Mouse (Mus musculus) midbrain, postnatal 0 days (tissue): Measurements from ENCODE around the gene Hist1h2bk. TPM values are rescaled to one million over a fixed set of nuclear protein-coding genes. Genes with fewer than 3 reads are reported as not detected.
A peak's percentile ranks its signal among the peaks of the same experiment; 100 is the strongest.

Experiments used
- ATAC-seq: fragments of 200-750 bp; cut with Nextera tagmentation; 2 replicates; pipeline ENCODE4 v1.8.0; 2017; ENCODE audit warnings: moderate number of reproducible peaks, mild to moderate bottlenecking, moderate TSS enrichment, moderate library complexity; ENCODE audit not compliant: low FRiP score
- DNase-seq: peaks from one replicate; pipeline ENCODE4 v3.0.0-alpha.2; 2015; ENCODE audit warnings: low spot score
- H3K27ac ChIP-seq: fragments of 300-500 bp; sonication (generic); 2 replicates; pipeline ENCODE4 v1.5.1; 2014; ENCODE audit warnings: low read depth, mild to moderate bottlenecking, low read length, mixed read lengths
- H3K27me3 ChIP-seq: fragments of 300-500 bp; sonication (generic); 2 replicates; pipeline ENCODE4 v1.6.1; 2014; ENCODE audit warnings: low read length, control low read depth, mixed read lengths; ENCODE audit not compliant: insufficient read depth
- H3K36me3 ChIP-seq: fragments of 300-500 bp; sonication (generic); 2 replicates; pipeline ENCODE4 v1.6.1; 2014; ENCODE audit warnings: low read length, control low read depth, mixed read lengths; ENCODE audit not compliant: insufficient read depth
- H3K4me1 ChIP-seq: fragments of 300-500 bp; sonication (generic); 2 replicates; pipeline ENCODE4 v1.6.1; 2014; ENCODE audit warnings: mild to moderate bottlenecking, control low read depth, antibody characterized with exemption, low read length, mixed read lengths; ENCODE audit not compliant: insufficient read depth
- H3K4me2 ChIP-seq: fragments of 300-500 bp; sonication (generic); 2 replicates; pipeline ENCODE4 v1.6.1; 2014; ENCODE audit warnings: low read depth, mild to moderate bottlenecking, low read length, mixed read lengths; ENCODE audit not compliant: poor library complexity, severe bottlenecking
- H3K4me3 ChIP-seq: fragments of 300-500 bp; sonication (generic); 2 replicates; pipeline ENCODE4 v1.5.1; 2014; ENCODE audit warnings: low read depth, mild to moderate bottlenecking, low read length, moderate library complexity
- H3K9ac ChIP-seq: fragments of 300-500 bp; sonication (generic); replicated peaks from 2 replicates; pipeline ENCODE4 v1.6.1; 2014; ENCODE audit warnings: mild to moderate bottlenecking, low read length, moderate library complexity, mixed read lengths; ENCODE audit not compliant: poor library complexity, severe bottlenecking
- H3K9me3 ChIP-seq: fragments of 300-500 bp; sonication (generic); 2 replicates; pipeline ENCODE4 v1.6.1; 2016; ENCODE audit warnings: low read length, control low read depth
- CTCF ChIP-seq: IDR thresholded peaks from 2 replicates; pipeline ENCODE4 v1.5.1; 2016; ENCODE audit warnings: antibody characterized with exemption, mild to moderate bottlenecking
- WGBS: fragments of 180-500 bp; shearing (Covaris S2); extraction: QIAGEN DNeasy Blood & Tissue Kit; methylation state at CpG from one replicate; pipeline ENCODE4 v1.1.7; 2014; 5-methylcytosine and 5-hydroxymethylcytosine counted together
- polyA plus RNA-seq: library from polyadenylated mRNA; unstranded; fragments of >200 nt; fragmentation: Nextera tagmentation; extraction: Ambion mirVana; gene quantifications from 2 replicates; pipeline ENCODE4 v1.2.1, GENCODE M21; 2015
- total RNA-seq: library from RNA; depleted of rRNA; stranded (reverse); fragments of >200 nt; gene quantifications from 2 replicates; pipeline ENCODE4 v1.2.3, GENCODE M21; 2014

The Hist1h2bk gene
- total and polyA plus RNA-seq, 2 experiments from 2014 or later = 321 TPM; not detected in 1

- peak overlapping the region; percentile 29 for H3K4me3 ChIP-seq
- no peaks in the 10 kb centered on the region for H3K36me3 ChIP-seq
- 2% methylated on average over 44 of the region's 44 CpGs for WGBS
- H3K4me2 ChIP-seq = peak overlapping the region; percentile 45
- H3K27ac ChIP-seq = no peak overlapping the region
- ATAC-seq = no peak
- DNase-seq = no peak
- TF ChIP-seq CTCF = no peak
- no peaks in the 10 kb centered on the region for H3K9me3 ChIP-seq
- peaks cover 34% of the 10 kb centered on the region for H3K27me3 ChIP-seq
- H3K9ac ChIP-seq = no peak overlapping the region
- H3K4me1 ChIP-seq = no peaks in the 10 kb centered on the region
Observed at GRCm38 (mm10) chr13:22019934-22020835, 15.5 kb upstream of the Hist1h2bk start.

- Histone ChIP-seq H3K9me3 (no peaks in the 10 kb centered on the region), H3K27me3 (peaks cover 29% of the 10 kb centered on the region), H3K4me2 (peak overlapping the region; percentile 48), H3K9ac (no peak overlapping the region), H3K27ac (no peak overlapping the region), H3K4me1 (no peaks in the 10 kb centered on the region), H3K36me3 (no peaks in the 10 kb centered on the region), H3K4me3 (peak overlapping the region; percentile 32)
- ATAC-seq (no peak; the same call in 1 of the 2 replicates), DNase-seq (peak; percentile 60)
- TF ChIP-seq CTCF = no peak
- WGBS = under 1% methylated on average over 8 of the region's 8 CpGs
Observed at GRCm38 (mm10) chr13:22020901-22021339, 14.8 kb upstream of the Hist1h2bk start.

- H3K36me3 ChIP-seq = no peaks in the 10 kb centered on the region
- no peak for TF ChIP-seq CTCF
- peak overlapping the region; percentile 48 for H3K4me2 ChIP-seq
- no peak for ATAC-seq
- no peak overlapping the region for H3K27ac ChIP-seq
- no peaks in the 10 kb centered on the region for H3K9me3 ChIP-seq
- no peaks in the 10 kb centered on the region for H3K4me1 ChIP-seq
- under 1% methylated on average over 11 of the region's 11 CpGs for WGBS
- no peak for DNase-seq
- H3K27me3 ChIP-seq = peaks cover 23% of the 10 kb centered on the region
- peak overlapping the region; percentile 32 for H3K4me3 ChIP-seq
- no peak overlapping the region for H3K9ac ChIP-seq
Observed at GRCm38 (mm10) chr13:22021581-22021980, 14.1 kb upstream of the Hist1h2bk start.

GRCm38 (mm10) chr13:22022241-22022640 is 13.4 kb upstream of the Hist1h2bk start:
- DNase-seq (peak; percentile 83), ATAC-seq (peak; percentile 67; the same call in 1 of the 2 replicates)
- H3K4me2 ChIP-seq = peak overlapping the region; percentile 48
- TF ChIP-seq CTCF = no peak
- no peaks in the 10 kb centered on the region for H3K9me3 ChIP-seq
- H3K36me3 ChIP-seq = no peaks in the 10 kb centered on the region
- H3K4me3 ChIP-seq = peak overlapping the region; percentile 32
- H3K4me1 ChIP-seq = no peaks in the 10 kb centered on the region
- H3K27me3 ChIP-seq = peaks cover 21% of the 10 kb centered on the region
- no peak overlapping the region for H3K9ac ChIP-seq
- WGBS = 1% methylated on average over 9 of the region's 9 CpGs
- H3K27ac ChIP-seq = no peak overlapping the region

- 0 out of 2 replicates have a peak, but pooled peaks have one; percentile 8 for TF ChIP-seq CTCF
- Histone ChIP-seq H3K4me1 (no peaks in the 10 kb centered on the region), H3K9me3 (no peaks in the 10 kb centered on the region), H3K4me2 (peak overlapping the region; percentile 64), H3K4me3 (peak overlapping the region; percentile 41), H3K9ac (peak overlapping the region; percentile 50), H3K27me3 (no peaks in the 10 kb centered on the region), H3K27ac (peak overlapping the region; percentile 51), H3K36me3 (no peaks in the 10 kb centered on the region)
- peak; percentile 94 for DNase-seq
- 1% methylated on average over 35 of the region's 35 CpGs for WGBS
- ATAC-seq = peak; percentile 81
Observed at GRCm38 (mm10) chr13:22026058-22027031, 9.3 kb upstream of the Hist1h2bk start.
